Mouse (Mus musculus) ES-E14 (cell line): ENCODE measurements around the gene Msln.

ENCODE experiments used
- CHD2 ChIP-seq: IDR thresholded peaks from 2 replicates; pipeline ENCODE4 v1.6.1; 2014; ENCODE audit warnings: mild to moderate bottlenecking, low read depth, low read length, inconsistent platforms
- HCFC1 ChIP-seq: IDR thresholded peaks from 2 replicates; pipeline ENCODE4 v1.6.1; 2012; ENCODE audit warnings: low read length, inconsistent platforms, borderline replicate concordance; ENCODE audit not compliant: insufficient read depth
- MAFK ChIP-seq: IDR thresholded peaks from 2 replicates; pipeline ENCODE4 v1.6.1; 2014; ENCODE audit warnings: mild to moderate bottlenecking, low read depth, low read length, inconsistent platforms; ENCODE audit not compliant: insufficient read depth
- ZC3H11A ChIP-seq: IDR thresholded peaks from 2 replicates; pipeline ENCODE4 v1.6.1; 2012; ENCODE audit warnings: low read depth, mild to moderate bottlenecking, inconsistent platforms, low read length, borderline replicate concordance
- ZNF384 ChIP-seq: IDR thresholded peaks from 2 replicates; pipeline ENCODE4 v1.6.1; 2012; ENCODE audit warnings: low read depth, low read length, inconsistent platforms

DNA sequence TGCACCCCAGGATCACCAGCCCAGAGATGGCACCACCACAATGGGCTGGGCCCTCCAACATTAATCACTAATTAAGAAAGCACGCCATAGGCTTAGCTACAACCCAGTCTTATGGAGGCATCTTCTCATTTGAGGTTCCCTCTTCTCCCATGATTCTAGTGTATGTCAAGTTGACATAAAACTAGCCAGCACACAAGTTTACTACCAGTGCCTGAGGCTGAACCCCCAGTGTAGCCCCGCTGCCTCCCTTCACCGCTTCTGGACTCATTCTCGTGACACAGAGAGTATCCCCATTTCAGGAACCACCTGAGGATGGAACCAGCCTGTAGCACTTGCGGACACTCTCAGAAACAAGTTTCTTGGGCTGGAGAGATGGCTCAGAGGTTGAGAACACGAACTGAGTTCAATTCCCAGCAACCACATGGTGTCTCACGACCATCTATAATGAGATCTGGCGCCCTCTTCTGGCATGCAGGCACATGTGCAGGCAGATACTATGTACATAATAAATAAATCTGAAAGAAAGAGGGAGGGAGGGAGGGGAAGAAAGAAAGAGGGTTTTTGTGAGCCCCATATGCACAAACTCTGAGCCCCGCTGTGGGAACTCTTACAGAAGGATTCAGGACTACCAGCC, 53.2 kb downstream of the Msln start:
- peak; percentile 43; the same call in 1 of the 2 replicates for TF ChIP-seq ZC3H11A
- no peak for TF ChIP-seq MAFK
- no peak for TF ChIP-seq ZNF384
- no peak for TF ChIP-seq CHD2
- no peak for TF ChIP-seq HCFC1
